Mouse (Mus musculus): Measurements from ENCODE around the gene Lyzl4.
"Not testable (repeated sequence)": the region's sequence is repeated elsewhere in the genome, so short reads cannot be mapped to it uniquely, and the experiment has no call there.

The Lyzl4 gene

DNA sequence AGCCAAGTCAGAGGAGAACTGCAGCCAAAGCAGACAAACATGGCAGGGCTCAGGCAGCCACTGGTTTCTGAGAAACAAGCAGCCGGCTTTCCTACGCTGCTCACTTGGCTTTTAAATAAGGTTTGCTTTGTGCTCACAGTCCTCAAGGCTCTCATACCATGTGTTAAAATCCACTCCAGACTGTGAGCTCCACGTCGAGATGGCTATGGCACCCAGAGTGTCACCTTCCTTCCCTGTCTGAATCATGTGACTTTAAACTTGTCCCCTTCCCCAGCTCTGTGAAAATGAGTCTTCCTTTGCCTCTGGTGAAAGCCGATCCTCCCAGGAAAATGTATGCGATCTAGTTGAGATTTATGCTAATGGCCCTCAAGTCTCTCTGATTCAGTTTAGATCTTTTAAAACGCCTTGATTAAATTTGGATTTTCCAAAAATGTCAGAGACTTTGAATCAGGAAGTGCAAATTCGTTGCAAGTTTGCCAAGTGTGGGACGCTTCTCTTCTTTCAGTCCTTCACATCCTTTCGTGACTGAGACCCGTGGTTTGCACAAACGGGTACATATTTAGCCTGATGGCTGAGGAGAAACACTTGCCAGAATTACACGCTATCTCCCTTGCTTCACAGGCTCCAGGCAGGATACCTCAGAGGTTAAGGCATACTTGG is 41.6 kb downstream of the Lyzl4 start:
- no peak for DNase-seq (ENCODE audit: low read depth)

DNA sequence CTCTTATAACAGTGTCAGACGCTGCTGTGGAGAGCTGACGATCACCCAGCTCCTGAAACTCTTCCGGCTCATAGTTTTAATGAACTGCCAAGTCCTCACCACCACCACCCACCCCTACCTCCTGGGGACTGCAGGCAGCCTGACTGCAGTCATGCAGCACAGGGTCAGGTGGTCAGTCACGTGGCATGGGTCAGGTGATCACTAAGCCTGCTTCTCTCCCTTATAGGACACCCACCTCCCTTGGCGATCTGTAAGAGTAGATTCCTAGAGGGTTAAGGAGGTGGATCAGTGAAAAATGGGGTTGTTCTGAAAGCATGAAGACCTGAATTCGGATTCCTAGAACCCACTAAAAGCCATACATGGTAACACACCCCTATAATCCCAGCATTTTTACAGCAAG is 42.3 kb downstream of the Lyzl4 start:
- DNase-seq (ENCODE audit: low read depth) = no peak

DNA sequence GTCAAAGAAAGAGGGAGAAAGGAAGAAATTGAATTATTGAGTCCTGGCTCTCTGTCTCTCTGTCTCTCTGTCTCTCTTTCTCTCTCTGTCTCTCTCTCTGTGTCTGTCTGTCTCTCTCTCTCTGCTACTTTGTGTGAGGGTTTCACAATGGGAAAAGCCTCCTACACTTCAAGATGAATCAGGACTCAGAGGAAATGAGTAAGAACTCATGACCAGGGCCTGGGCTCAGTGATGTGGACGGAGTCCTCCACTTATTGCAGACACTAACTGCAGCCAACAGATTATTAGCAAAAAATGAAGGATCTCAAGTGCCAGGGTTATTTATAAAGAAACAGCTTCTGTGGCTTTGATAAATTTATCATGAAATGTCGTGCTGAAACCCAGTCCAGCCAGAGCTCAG is 43.8 kb downstream of the Lyzl4 start:
- no peak for DNase-seq (ENCODE audit: low read depth)

DNA sequence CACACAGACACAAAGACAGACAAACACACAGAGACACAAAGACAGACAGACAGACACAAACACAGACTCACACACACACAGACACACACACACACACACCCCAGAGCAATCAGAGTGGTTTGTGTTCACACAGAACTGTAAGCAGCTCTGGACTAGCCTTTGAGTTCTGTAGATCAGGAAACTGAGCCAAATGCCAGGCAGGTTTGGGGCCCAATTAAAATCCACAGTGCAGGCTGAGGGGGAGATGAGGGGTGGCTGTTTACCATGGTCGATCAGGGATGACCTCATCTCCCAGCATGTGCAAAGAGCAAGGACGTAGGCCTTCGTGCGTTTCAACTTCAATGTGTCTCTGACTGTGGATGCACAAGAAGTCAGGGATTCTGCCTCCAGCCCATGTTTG is 47.1 kb downstream of the Lyzl4 start:
- no peak for DNase-seq (ENCODE audit: low read depth)

DNA sequence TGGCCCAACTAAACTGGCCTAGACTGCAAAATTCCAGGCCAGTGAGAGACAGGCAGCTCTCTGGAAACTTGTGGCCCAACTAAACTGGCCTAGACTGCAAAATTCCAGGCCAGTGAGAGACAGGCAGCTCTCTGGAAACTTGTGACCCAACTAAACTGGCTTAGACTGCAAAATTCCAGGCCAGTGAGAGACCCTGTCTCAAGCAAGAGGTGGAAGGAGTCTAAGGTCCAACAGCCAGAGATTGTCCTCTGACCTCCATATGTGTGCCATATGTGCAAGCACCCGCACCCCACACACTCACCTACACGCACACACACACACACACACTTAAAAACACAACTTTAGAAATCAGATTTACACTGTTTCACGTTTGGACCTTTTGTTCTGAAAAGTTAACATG is 48.1 kb downstream of the Lyzl4 start:
- not testable (repeated sequence) for DNase-seq (ENCODE audit: low read depth)

DNA sequence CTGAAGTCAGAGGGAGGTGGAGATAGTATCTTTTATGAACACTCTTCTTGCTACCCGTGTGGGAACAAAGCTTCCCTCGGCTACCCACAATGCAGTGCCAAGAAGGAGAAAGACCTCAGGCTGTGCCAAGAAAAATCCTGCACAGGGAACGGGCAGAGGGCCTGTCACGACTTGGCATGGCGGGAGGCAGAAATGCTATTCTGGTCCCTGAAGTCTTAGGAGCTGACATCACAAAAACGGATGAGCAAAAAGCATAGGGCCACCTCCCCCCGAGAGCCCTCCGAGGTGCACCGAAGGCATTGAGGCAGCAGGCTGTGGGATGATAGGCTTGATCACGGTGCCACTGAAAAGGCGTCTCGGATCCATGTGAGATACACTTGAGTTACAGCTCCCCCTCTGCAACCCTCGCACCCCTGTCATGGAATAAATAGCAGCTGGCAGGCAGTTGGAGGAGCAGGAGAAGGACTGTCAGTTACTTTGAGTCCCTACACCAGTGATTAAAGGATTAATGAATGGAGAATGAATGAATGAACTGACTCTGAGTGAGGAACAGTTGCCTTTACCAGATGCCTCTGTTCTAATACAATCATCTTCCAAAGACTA is 48.8 kb downstream of the Lyzl4 start:
- DNase-seq (ENCODE audit: low read depth) = no peak

DNA sequence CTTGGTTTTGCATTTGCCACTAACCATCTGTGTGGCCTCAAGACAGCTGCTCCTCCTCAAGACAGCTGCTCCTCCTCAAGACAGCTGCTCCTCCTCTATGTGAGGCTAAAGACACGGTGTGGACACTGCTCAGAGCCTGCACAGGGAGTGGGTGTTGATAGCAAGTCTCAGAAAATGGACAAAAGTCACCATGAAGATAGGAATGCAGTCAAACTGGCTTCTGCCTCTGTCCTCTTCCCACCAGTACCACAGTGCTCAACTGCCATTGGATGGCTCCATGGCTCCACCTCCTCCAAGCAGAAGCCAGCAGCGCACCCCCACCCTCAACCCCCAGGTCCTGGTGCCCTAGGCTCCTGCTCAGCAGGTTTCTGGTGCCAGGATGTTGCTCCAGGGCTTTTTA is 52.4 kb downstream of the Lyzl4 start:
- DNase-seq (ENCODE audit: low read depth) = no peak

DNA sequence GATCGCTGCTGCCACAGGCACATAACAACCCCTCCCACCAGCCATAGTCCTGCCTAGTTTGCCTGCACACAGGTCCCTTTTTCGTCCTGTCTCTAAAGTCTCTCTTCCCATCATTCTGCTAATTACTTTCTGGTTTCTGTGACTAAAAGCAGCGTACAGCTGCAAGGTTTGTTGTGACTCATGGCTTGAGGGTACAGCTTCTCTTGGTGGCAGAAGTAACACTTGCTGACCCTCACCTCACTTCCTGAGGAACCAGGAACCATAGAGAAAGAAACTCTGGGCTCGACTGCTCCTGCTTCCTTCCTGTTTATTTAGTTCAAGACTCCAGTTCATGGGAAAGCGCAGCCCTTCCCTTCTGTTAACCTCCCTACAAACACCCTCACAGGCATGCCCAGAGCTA is 67.5 kb downstream of the Lyzl4 start:
- no peak for DNase-seq (ENCODE audit: low read depth)

DNA sequence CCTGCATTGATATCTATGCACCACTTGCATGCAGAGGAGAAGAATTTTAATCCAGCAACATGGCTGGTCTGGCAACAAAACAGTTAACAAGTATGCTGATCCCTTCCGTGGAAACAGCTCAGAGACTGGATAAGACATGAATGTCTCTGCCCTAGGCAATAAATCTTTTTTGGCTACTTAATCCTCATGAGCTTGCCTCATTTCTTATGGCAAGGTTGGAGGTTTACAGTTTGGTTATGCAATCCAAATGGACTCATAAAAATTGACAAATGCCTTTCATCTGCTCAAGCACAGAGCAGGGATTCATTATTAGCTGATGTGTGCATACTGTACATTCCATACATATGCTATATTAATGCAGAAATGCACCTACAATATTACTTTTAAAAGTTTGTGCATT is 73.4 kb downstream of the Lyzl4 start:
- DNase-seq (ENCODE audit: low read depth) = no peak

DNA sequence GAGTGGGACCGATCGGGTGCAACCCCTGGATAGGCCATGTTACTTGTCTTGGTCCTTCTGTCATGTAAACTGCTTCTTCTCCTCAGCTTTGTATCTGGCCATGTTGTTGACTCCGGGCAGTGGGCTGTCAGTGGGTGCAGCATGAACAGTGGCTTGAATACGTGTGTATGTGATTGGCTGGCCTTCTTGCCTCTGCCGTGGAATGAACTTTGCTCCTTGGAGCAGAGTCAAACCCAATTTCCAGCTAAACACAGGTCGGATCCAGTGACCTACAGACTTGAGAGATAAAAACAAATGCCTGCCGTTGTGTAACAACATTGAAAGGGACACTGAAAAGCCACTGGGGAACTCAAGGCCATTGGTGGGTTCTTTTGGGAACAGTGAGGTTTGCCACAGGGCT is 75.5 kb downstream of the Lyzl4 start:
- DNase-seq (ENCODE audit: low read depth) = no peak

DNA sequence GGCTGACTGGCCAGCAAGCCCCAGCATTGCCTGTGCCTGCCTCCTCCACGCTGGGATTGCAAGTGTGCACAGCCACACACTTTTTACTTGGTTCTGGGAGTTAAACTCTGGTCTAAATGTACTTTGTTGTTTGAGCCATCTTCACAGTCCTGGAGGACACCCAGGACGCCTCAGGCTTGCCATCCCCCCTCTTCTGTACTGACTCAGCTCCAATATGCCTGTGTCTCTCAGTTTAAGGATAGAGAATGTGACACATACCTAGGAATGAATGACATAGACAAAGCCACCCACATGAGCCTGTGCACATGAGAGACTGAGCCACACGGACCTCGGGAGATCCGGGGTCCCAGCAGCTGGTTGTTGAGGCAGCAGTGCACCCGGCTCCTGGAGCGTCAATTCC is 78.6 kb downstream of the Lyzl4 start:
- DNase-seq (ENCODE audit: low read depth) = no peak

DNA sequence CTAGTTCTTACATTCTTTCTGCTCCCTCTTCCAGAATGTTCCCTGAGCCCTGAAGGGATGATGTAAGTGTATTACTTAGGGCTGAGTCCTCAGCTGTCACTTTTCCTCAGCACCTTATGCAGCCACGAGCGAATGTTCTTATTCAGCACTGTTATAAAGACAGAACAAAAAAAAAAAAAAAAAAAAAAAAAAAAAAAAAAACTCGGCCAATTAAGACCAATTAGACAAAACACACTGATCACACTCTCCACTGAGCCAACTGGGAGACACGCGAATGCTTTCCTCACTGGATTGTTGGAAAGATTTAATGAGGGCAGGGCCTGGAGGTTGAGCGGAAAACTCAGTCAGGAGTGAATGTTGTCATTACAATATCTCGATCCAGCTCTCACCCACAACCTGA is 81.4 kb downstream of the Lyzl4 start:
- no peak for DNase-seq (ENCODE audit: low read depth)

DNA sequence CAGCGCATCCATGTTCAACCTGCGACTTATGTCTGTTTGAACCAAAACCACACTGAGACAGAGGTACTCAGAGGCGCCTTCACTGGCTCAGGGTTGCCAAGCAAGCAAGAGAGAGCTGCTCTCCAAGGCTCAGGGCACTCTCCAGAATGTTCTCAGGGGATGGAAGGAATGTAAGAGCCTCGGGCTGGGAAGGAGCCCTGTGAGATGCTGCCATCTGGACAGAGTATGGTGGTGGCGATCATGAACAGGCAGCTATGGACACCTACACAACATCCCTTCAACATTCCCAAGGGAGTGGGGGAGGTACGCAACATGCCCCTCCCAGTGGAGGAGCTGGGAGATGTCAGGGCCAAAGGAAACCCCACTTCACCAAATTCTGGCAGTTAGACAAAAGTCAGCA is 83.7 kb downstream of the Lyzl4 start:
- DNase-seq (ENCODE audit: low read depth) = no peak

DNA sequence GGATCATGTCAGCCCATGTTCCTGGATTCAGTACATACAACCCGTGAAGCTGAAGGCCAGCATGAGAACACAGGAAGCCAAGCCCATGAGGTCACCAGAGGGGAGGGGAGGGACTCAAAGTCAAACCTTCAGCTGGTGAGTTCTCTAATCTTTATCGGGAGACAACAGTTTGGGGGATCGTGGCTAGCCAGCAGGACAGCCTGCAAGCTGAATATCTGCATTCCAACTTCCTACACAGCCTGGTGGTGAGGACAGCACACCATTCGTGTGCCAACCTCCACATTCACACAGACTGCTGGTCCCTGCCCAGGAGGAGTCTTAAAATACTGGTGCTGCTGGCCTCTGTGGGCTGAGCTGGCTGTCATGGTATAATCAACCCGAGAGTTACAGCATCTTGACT is 85.0 kb downstream of the Lyzl4 start:
- no peak for DNase-seq (ENCODE audit: low read depth)

DNA sequence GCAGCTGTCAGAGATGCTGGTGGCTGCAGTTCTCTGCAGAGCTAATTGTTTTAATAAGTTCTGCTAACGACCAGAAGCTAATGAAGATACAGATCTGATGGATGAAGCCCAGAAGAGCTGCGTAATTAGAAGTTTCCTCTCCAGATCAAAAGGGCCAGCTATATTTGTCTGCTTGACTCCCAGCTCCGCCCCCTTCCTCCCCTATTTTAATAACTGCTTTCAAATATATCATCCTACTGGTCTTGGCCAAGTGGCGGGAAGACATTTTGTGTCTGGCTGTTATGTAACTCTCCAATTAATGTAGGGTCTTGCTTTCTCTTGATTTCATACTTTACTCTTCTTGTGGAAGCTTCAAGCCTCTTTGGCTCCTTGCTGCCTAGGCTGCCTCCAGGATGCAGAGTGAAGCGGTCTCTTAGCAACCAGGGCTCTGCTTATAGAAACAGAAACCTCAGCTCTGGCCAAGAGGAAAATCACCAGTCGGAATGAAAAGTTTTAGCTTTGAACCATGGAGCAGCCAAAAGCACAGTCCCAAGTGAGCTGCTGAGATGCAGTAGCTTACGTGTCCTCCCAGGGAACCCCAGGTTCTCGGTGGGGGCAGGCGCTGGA is 86.4 kb downstream of the Lyzl4 start:
- DNase-seq (ENCODE audit: low read depth) = no peak

DNA sequence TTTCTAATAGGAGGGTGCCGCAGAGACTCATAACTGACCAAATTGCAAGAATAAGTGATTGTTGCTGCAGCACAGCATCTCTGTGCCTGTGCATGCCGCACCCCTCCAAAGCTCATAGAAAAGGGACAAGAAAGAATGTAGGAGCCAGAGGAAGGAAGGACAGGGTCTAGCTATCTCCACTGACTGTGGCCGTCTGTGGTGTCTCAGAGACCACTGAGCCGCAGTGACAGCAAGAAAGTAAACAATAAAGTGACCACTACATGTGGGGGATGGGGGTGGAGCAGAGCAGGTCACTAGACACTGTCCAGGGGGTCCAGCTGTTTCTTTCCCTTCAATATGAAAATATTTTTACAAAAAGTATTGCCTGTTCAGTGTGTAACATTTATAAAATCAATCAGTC is 88.3 kb downstream of the Lyzl4 start:
- DNase-seq (ENCODE audit: low read depth) = no peak

DNA sequence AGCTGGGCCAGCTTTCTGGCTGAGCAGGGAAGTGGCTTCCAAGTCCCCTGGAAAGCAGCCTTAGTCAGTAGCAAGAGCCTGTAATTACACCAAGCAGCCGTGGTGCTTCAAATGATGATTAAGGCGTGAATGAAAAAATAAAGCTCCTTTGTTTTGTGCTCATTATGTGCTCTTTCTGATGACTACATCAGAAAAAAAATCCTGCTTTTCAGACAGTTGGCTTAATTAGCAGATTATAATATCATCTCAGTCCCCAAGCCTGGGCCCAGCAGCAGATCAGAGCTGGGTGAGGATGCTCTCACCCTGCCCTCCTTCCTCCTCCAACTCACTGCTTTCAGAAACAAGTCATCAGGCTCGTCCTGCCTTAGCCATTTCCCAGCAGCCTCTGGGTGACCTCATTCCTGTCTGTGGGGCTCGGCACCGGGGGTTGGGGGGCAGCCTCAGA is 91.5 kb downstream of the Lyzl4 start:
- DNase-seq (ENCODE audit: low read depth) = no peak

DNA sequence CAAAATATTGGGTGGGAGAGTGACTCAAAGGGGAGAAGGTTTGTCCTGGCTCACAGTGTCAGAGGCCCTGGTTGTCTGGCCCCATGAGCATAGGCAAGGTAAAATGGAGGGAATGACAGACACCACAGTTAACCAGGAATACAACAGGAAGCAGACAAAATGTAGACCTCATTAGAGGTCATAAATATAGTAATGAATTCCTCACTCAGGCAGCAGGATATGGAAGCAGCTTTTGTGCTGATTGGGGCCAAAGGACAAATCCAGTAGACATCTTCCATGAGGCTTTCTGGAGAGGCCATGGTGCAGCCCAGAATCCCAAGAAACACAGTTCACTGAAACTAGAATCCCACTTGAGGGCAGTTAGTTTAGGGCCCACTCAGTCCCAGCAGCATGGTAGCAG is 92.5 kb downstream of the Lyzl4 start:
- DNase-seq (ENCODE audit: low read depth) = no peak

DNA sequence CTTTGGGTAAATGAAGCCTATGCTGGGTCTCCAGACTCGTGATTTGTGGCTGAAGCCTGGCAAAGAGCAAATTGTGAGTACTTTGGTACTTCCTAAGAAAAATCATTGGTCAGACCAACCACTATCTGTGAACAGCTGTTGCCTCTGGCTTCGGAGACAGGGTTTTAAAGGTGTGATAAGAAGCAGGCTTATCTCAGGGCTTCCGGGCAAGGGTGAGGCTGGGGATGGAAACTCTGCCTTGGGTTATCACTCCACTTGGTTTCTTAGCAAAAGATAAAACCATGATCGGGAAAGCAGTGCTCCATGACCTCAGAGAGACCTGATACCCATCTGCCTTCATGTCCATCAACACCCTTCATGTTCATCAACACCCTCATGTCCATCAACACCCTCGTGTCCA is 92.9 kb downstream of the Lyzl4 start:
- no peak for DNase-seq (ENCODE audit: low read depth)

DNA sequence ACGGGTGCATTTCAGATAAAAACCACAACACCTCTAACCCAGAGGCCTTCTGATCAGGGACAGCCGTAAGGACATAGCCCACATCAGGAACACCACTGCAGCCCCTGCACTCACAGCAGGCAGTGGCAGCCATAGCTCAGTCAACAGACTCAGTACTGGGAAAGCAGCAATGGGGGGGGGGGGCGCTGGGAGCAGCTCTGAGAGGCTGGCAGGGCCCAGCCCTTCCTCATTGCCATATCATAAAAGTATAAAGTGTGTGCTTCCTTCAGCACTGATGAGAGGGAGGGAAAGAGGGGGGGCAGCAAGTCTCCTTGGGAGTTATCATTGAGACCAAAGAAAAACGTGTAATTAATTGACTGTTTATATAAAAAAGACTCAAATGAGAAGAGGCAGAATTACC is 94.5 kb downstream of the Lyzl4 start:
- no peak for DNase-seq (ENCODE audit: low read depth)

DNA sequence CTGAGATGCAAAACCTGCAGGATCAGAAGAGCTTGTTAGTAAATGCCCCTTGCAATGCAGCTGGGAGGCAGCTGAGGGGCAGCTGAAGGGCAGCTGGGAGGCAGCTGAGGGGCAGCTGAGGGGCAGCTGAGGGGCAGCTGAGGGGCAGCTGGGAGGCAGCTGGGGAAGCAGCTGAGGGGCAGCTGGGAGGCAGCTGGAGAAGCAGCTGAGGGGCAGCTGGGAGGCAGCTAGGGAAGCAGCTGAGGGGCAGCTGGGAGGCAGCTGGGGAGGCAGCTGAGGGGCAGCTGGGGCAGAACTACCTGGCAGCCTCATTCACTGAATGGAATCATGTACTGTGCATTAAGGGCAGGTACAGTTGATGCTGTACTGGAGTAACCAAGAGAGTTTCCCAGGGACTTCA is 100.4 kb downstream of the Lyzl4 start:
- no peak for DNase-seq (ENCODE audit: low read depth)

DNA sequence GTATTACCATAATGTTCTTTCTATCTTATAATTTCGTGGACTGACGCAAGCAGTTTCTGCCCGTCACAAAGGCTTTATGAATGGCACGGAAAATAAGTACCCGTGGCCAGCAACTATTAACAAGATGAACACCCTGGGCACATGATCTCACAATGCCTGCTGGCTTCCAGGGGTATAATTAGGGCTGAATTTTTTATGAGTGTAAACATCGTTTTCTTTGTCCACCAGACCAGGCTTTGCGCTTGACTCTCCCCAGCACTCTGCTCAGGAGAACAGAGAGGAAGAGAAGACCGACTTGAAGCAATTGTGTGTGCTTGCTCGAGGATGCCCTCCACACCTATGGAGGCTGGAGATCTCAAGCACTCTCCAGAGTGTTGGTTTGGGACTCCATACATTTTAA is 109.3 kb downstream of the Lyzl4 start:
- DNase-seq (ENCODE audit: low read depth) = no peak

DNA sequence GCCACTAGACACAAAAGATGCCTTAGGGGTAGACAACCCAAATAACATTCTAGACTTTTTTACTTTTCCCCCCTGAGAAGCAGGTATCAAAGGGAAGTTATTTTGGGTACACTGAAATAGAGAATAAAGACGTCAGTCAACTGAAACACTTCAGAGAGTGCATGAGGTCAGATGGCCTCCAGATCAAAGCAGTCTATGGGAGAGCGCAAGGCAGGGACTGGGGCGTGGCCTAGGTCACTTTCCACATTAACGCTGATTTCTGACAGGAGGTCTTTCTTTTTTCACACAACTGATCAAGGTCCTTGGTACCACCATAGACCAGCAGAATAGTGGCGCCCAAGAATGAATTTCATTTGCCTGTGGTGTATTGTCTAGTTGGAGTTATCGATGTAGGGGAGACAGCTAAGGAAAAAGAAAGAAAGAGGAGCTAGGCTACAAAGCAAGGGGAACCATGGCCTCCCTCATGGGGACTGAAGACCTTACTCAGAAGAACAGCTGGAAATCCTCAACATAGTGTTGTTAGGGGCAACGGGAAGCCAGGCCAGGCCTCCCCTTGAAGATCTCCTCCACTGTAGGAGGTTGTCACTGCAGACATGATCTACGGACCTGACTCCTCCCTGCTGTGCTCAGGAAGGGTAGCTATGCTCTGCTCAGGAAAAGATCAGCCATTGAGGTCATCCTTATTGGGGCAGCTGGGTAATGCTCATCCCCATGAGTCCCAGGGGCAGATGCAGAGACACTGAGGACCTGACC is 113.1 kb downstream of the Lyzl4 start:
- no peak for DNase-seq (ENCODE audit: low read depth)

All from induced T-regulatory cell, adult 2 months (primary cell).